In genomic region chr4:34966336-34966957, GRCm38 (mm10) we compare ENCODE assay signal across 10 mouse cellular contexts.
DNase-seq lines count a peak whose midpoint lies in the region; ATAC-seq and TF ChIP-seq lines count a peak whose summit lies in the region.
"Had no signal": no experiment of that assay in that cellular context is flagged by ENCODE, and none has a peak within 500 bp of the region (broad histone marks: within the 10 kb centered on the region; RNA-seq: fewer than 3 reads in every experiment).

No protein-coding gene starts in this region.

- no peak overlapping the region for H3K4me2 ChIP-seq in liver, embryonic 11.5 days
- H3K4me2 ChIP-seq: liver, embryonic 15.5 days had no signal

- peaks cover 19% of the 10 kb centered on the region for H3K4me1 ChIP-seq in liver, adult 2 months (ENCODE audit: control insufficient read depth, insufficient read depth, low read length)
- no peaks in the 10 kb centered on the region; the same call in 1 of the 2 replicates for H3K4me1 ChIP-seq in liver, embryonic 11.5 days (replicated peaks; ENCODE audit: control insufficient read depth, insufficient read depth, low read length)
- H3K4me1 ChIP-seq: liver, embryonic 15.5 days had no signal

- H3K9me3 ChIP-seq in liver, embryonic 11.5 days (ENCODE audit: control insufficient read depth, low read length) = no peaks in the 10 kb centered on the region
- H3K9me3 ChIP-seq: liver, embryonic 15.5 days had no signal

- no peak for TF ChIP-seq CTCF in liver, adult 2 months (IDR thresholded peaks at IDR 0.05; ENCODE audit: low read depth, low read length)

- H3K36me3 ChIP-seq in liver, adult 2 months (ENCODE audit: control insufficient read depth, insufficient read depth, low read length) = no peaks in the 10 kb centered on the region
- no peaks in the 10 kb centered on the region for H3K36me3 ChIP-seq in liver, embryonic 11.5 days (ENCODE audit: control insufficient read depth, insufficient read depth, low read length)
- H3K36me3 ChIP-seq: liver, embryonic 15.5 days had no signal

- DNase-seq in embryo, embryonic 10 days (ENCODE audit: low spot score) = peak; percentile 17
- no peak for DNase-seq in embryo, embryonic 10.5 days (ENCODE audit: low spot score)
- DNase-seq in liver, adult 2 months (ENCODE audit: extremely low read depth, low read depth, low spot score) = peak; percentile 94
- no peak for DNase-seq in liver, embryonic 11.5 days (ENCODE audit: low spot score)
- DNase-seq in frontal cortex, postnatal 36 days (ENCODE audit: low spot score in 2 of 2) = peak; percentile 52 to 78
- DNase-seq in lung, postnatal 4 days = peak; percentile 28 to 82
- DNase-seq in heart, postnatal 25 days (ENCODE audit: low spot score) = no peak
- DNase-seq in urinary bladder, postnatal 10 days (ENCODE audit: low spot score) = no peak
- DNase-seq: heart, postnatal 4 days had no signal

- peaks cover 33% of the 10 kb centered on the region for H3K79me2 ChIP-seq in liver, adult 2 months (ENCODE audit: control insufficient read depth, insufficient read depth, low read length)

- H3K9ac ChIP-seq in liver, adult 2 months (ENCODE audit: low read depth, low read length) = no peak overlapping the region; the same call in 1 of the 2 replicates
- no peak overlapping the region for H3K9ac ChIP-seq in liver, embryonic 11.5 days (ENCODE audit: low read depth, low read length)
- H3K9ac ChIP-seq: liver, embryonic 15.5 days had no signal

- H3K27ac ChIP-seq in liver, adult 2 months (replicated peaks; ENCODE audit: insufficient read depth, low read depth, low read length) = peak overlapping the region; percentile 94
- H3K27ac ChIP-seq in liver, embryonic 11.5 days (ENCODE audit: low read depth, low read length) = no peak overlapping the region
- H3K27ac ChIP-seq: liver, embryonic 15.5 days had no signal

- no peak overlapping the region for H3K4me3 ChIP-seq in liver, adult 2 months (ENCODE audit: insufficient read depth, low read depth, low read length)
- no peak overlapping the region for H3K4me3 ChIP-seq in liver, embryonic 11.5 days (ENCODE audit: low read depth, low read length)
- H3K4me3 ChIP-seq: liver, embryonic 15.5 days had no signal

- no peaks in the 10 kb centered on the region for H3K27me3 ChIP-seq in liver, adult 2 months (ENCODE audit: control insufficient read depth, insufficient read depth, low read length)
- no peaks in the 10 kb centered on the region for H3K27me3 ChIP-seq in liver, embryonic 11.5 days (replicated peaks; ENCODE audit: control insufficient read depth, insufficient read depth, low read length)
- H3K27me3 ChIP-seq: liver, embryonic 15.5 days had no signal

- intact Hi-C loops in heart, postnatal 25 days (cut with DNase I) = no loop called here

- 21% methylated on average over 8 of the region's 8 CpGs for WGBS in liver, adult 2 months
- WGBS in liver, embryonic 11.5 days = 70% methylated on average over 8 of the region's 8 CpGs

- no peak for TF ChIP-seq POLR2A in liver, adult 2 months (IDR thresholded peaks at IDR 0.05; ENCODE audit: extremely low read depth, insufficient read depth, low read length)

- ATAC-seq in liver, embryonic 11.5 days (replicated peaks; ENCODE audit: low FRiP score) = no peak

Comparison
In these comparisons a context has a peak if more than half of its experiments do, and no peak if none do; other contexts are left out.
1. DNase-seq: peak in embryo, embryonic 10 days (single experiment), liver, adult 2 months (single experiment), frontal cortex, postnatal 36 days (2 of 2) and lung, postnatal 4 days (2 of 2); none in embryo, embryonic 10.5 days (single experiment), liver, embryonic 11.5 days (single experiment), heart, postnatal 25 days (single experiment) and urinary bladder, postnatal 10 days (single experiment).